Mouse (Mus musculus): ENCODE results near the gene Tpk1. TPM values are rescaled to one million over a fixed set of nuclear protein-coding genes. Genes with fewer than 3 reads are reported as not detected.

Gene Tpk1
- polyA plus RNA-seq, 1 experiment = 2.4 TPM

- no peak overlapping the region for H3K27ac ChIP-seq (ENCODE audit: control insufficient read depth, insufficient read depth, low read depth, low read length, poor library complexity)
- H3K4me1 ChIP-seq (ENCODE audit: control insufficient read depth, insufficient read depth, low read length) = no peaks in the 10 kb centered on the region; the same call in 1 of the 2 replicates
- no peak overlapping the region for H3K4me3 ChIP-seq (replicated peaks; ENCODE audit: control insufficient read depth, low read depth, low read length)
- WGBS = 60% methylated on average over 3 of the region's 3 CpGs
- TF ChIP-seq POLR2A (IDR thresholded peaks at IDR 0.05; ENCODE audit: borderline replicate concordance, control insufficient read depth, low read depth, low read length) (no peak), CTCF (IDR thresholded peaks at IDR 0.05; ENCODE audit: control insufficient read depth, insufficient read depth, low read length) (no peak)
Measured at GRCm38 (mm10) chr6:43674986-43675760, 9.1 kb upstream of the Tpk1 start.

- WGBS = 72% methylated on average over 2 of the region's 2 CpGs
- TF ChIP-seq CTCF (IDR thresholded peaks at IDR 0.05; ENCODE audit: control insufficient read depth, insufficient read depth, low read length) (no peak), POLR2A (IDR thresholded peaks at IDR 0.05; ENCODE audit: borderline replicate concordance, control insufficient read depth, low read depth, low read length) (no peak)
- no peaks in the 10 kb centered on the region; the same call in 1 of the 2 replicates for H3K4me1 ChIP-seq (ENCODE audit: control insufficient read depth, insufficient read depth, low read length)
- no peak overlapping the region for H3K27ac ChIP-seq (ENCODE audit: control insufficient read depth, insufficient read depth, low read depth, low read length, poor library complexity)
- H3K4me3 ChIP-seq (replicated peaks; ENCODE audit: control insufficient read depth, low read depth, low read length) = no peak overlapping the region
Measured at GRCm38 (mm10) chr6:43670939-43671338, 4.9 kb upstream of the Tpk1 start.

- H3K4me1 ChIP-seq (ENCODE audit: control insufficient read depth, insufficient read depth, low read length) = no peaks in the 10 kb centered on the region; the same call in 1 of the 2 replicates
- TF ChIP-seq CTCF (IDR thresholded peaks at IDR 0.05; ENCODE audit: control insufficient read depth, insufficient read depth, low read length) = no peak
- no peak for TF ChIP-seq POLR2A (IDR thresholded peaks at IDR 0.05; ENCODE audit: borderline replicate concordance, control insufficient read depth, low read depth, low read length)
- WGBS = 70% methylated on average over 2 of the region's 2 CpGs
- no peak overlapping the region for H3K4me3 ChIP-seq (replicated peaks; ENCODE audit: control insufficient read depth, low read depth, low read length)
- no peak overlapping the region for H3K27ac ChIP-seq (ENCODE audit: control insufficient read depth, insufficient read depth, low read depth, low read length, poor library complexity)
Measured at GRCm38 (mm10) chr6:43667681-43668080, 1.6 kb upstream of the Tpk1 start.

- Histone ChIP-seq H3K27ac (ENCODE audit: control insufficient read depth, insufficient read depth, low read depth, low read length, poor library complexity) (no peak overlapping the region), H3K4me1 (ENCODE audit: control insufficient read depth, insufficient read depth, low read length) (no peaks in the 10 kb centered on the region; the same call in 1 of the 2 replicates), H3K4me3 (replicated peaks; ENCODE audit: control insufficient read depth, low read depth, low read length) (no peak overlapping the region)
- WGBS = 78% methylated on average over 7 of the region's 7 CpGs
- TF ChIP-seq CTCF (IDR thresholded peaks at IDR 0.05; ENCODE audit: control insufficient read depth, insufficient read depth, low read length) (no peak), POLR2A (IDR thresholded peaks at IDR 0.05; ENCODE audit: borderline replicate concordance, control insufficient read depth, low read depth, low read length) (no peak)
Measured at GRCm38 (mm10) chr6:43666611-43667400, 728 bp upstream of the Tpk1 start.

GRCm38 (mm10) chr6:43661822-43662221 lies 4.3 kb downstream of the Tpk1 start:
- WGBS = 67% methylated on average over 2 of the region's 2 CpGs
- H3K27ac ChIP-seq (ENCODE audit: control insufficient read depth, insufficient read depth, low read depth, low read length, poor library complexity) = no peak overlapping the region
- TF ChIP-seq CTCF (IDR thresholded peaks at IDR 0.05; ENCODE audit: control insufficient read depth, insufficient read depth, low read length) (no peak), POLR2A (IDR thresholded peaks at IDR 0.05; ENCODE audit: borderline replicate concordance, control insufficient read depth, low read depth, low read length) (no peak)
- H3K4me1 ChIP-seq (ENCODE audit: control insufficient read depth, insufficient read depth, low read length) = no peaks in the 10 kb centered on the region; the same call in 1 of the 2 replicates
- H3K4me3 ChIP-seq (replicated peaks; ENCODE audit: control insufficient read depth, low read depth, low read length) = no peak overlapping the region

- no peak overlapping the region for H3K4me3 ChIP-seq (replicated peaks; ENCODE audit: control insufficient read depth, low read depth, low read length)
- 64% methylated on average over 4 of the region's 4 CpGs for WGBS
- H3K27ac ChIP-seq (ENCODE audit: control insufficient read depth, insufficient read depth, low read depth, low read length, poor library complexity) = no peak overlapping the region
- TF ChIP-seq POLR2A (IDR thresholded peaks at IDR 0.05; ENCODE audit: borderline replicate concordance, control insufficient read depth, low read depth, low read length) (no peak), CTCF (IDR thresholded peaks at IDR 0.05; ENCODE audit: control insufficient read depth, insufficient read depth, low read length) (no peak)
- peaks cover 3% of the 10 kb centered on the region; the same call in 1 of the 2 replicates for H3K4me1 ChIP-seq (ENCODE audit: control insufficient read depth, insufficient read depth, low read length)
Measured at GRCm38 (mm10) chr6:43658290-43658689, 7.8 kb downstream of the Tpk1 start.

GRCm38 (mm10) chr6:43657845-43658244 lies 8.2 kb downstream of the Tpk1 start:
- no peak overlapping the region for H3K27ac ChIP-seq (ENCODE audit: control insufficient read depth, insufficient read depth, low read depth, low read length, poor library complexity)
- no peak overlapping the region for H3K4me3 ChIP-seq (replicated peaks; ENCODE audit: control insufficient read depth, low read depth, low read length)
- H3K4me1 ChIP-seq (ENCODE audit: control insufficient read depth, insufficient read depth, low read length) = peaks cover 3% of the 10 kb centered on the region; the same call in 1 of the 2 replicates

GRCm38 (mm10) chr6:43654876-43655456 lies 11.1 kb downstream of the Tpk1 start:
- Histone ChIP-seq H3K27ac (ENCODE audit: control insufficient read depth, insufficient read depth, low read depth, low read length, poor library complexity) (no peak overlapping the region), H3K4me1 (ENCODE audit: control insufficient read depth, insufficient read depth, low read length) (peaks cover 3% of the 10 kb centered on the region; the same call in 1 of the 2 replicates), H3K4me3 (replicated peaks; ENCODE audit: control insufficient read depth, low read depth, low read length) (no peak overlapping the region)
- TF ChIP-seq POLR2A (IDR thresholded peaks at IDR 0.05; ENCODE audit: borderline replicate concordance, control insufficient read depth, low read depth, low read length) (no peak), CTCF (IDR thresholded peaks at IDR 0.05; ENCODE audit: control insufficient read depth, insufficient read depth, low read length) (no peak)
- WGBS = 43% methylated on average over 8 of the region's 8 CpGs

More at GRCm38 (mm10) chr6:43657845-43658244, 8.2 kb downstream of the Tpk1 start:
- TF ChIP-seq CTCF (IDR thresholded peaks at IDR 0.05; ENCODE audit: control insufficient read depth, insufficient read depth, low read length) (no peak), POLR2A (IDR thresholded peaks at IDR 0.05; ENCODE audit: borderline replicate concordance, control insufficient read depth, low read depth, low read length) (no peak)
- 74% methylated on average over 3 of the region's 3 CpGs for WGBS
